Comparison of ENCODE assay signal across 9 mouse cellular contexts in the genomic region with DNA sequence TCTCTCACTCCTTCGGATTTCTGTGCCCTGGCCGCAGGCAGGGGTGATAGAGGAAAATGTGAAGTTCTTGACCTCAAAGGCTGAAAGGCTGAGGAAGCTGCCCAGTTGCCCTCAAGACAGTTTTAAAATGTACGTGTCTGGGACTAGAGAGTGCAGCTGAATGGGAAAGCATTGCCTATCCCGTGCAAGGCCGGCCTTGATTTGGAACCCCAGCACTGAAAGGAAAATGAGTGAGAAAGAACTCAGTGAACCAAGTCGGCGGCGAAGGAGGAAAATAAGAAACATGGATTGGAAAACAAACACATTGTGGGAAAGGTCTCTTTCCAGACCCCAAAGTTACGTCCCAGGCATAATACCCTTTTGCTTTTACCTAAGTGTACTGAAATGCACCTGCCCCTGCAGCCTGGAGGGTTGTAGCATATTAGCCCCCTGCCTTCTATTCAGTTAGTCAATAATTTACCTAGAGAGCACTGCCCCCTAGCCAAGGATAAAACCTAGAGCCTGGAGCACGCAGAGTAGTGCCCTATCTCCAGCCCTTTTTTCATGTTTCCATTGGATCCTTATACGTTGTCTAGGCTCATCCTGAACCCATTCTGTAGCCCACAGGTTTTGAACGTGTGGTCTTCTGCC. TPM values are rescaled to one million over a fixed set of nuclear protein-coding genes. Genes with fewer than 3 reads are reported as not detected.
DNase-seq lines count a peak whose midpoint lies in the region; ATAC-seq and TF ChIP-seq lines count a peak whose summit lies in the region.
"Had no signal": no experiment of that assay in that cellular context is flagged by ENCODE, and none has a peak within 500 bp of the region (broad histone marks: within the 10 kb centered on the region; RNA-seq: fewer than 3 reads in every experiment).

No protein-coding gene starts in this region.

- no peaks in the 10 kb centered on the region for H3K9me3 ChIP-seq in lung, embryonic 14.5 days (ENCODE audit: low read depth, low read length)
- H3K9me3 ChIP-seq in forebrain, postnatal 0 days (ENCODE audit: low read length) = no peaks in the 10 kb centered on the region
- no peaks in the 10 kb centered on the region for H3K9me3 ChIP-seq in limb, embryonic 10.5 days (replicated peaks)

- no peaks in the 10 kb centered on the region for H3K36me3 ChIP-seq in lung, embryonic 14.5 days (ENCODE audit: insufficient read depth)
- H3K36me3 ChIP-seq in forebrain, postnatal 0 days (ENCODE audit: insufficient read depth) = no peaks in the 10 kb centered on the region
- H3K36me3 ChIP-seq in limb, embryonic 10.5 days = no peaks in the 10 kb centered on the region
- H3K36me3 ChIP-seq in small intestine, adult 2 months (ENCODE audit: control insufficient read depth, insufficient read depth, low read length) = no peaks in the 10 kb centered on the region

- peaks cover 69% of the 10 kb centered on the region for H3K4me1 ChIP-seq in lung, embryonic 14.5 days (ENCODE audit: insufficient read depth)
- peaks cover 77% of the 10 kb centered on the region for H3K4me1 ChIP-seq in forebrain, postnatal 0 days (ENCODE audit: insufficient read depth)
- peaks cover 95% of the 10 kb centered on the region for H3K4me1 ChIP-seq in limb, embryonic 10.5 days
- H3K4me1 ChIP-seq in small intestine, adult 2 months (ENCODE audit: control insufficient read depth, insufficient read depth, insufficient read length, low read length) = peaks cover 42% of the 10 kb centered on the region

- no peak for DNase-seq in lung, embryonic 14.5 days
- no peak for DNase-seq in lung, postnatal 36 days
- no peak for DNase-seq in forebrain, postnatal 0 days
- no peak for DNase-seq in limb, embryonic 10.5 days (ENCODE audit: low spot score)
- DNase-seq in embryo, embryonic 9.5 days (ENCODE audit: extremely low spot score) = no peak
- no peak for DNase-seq in spleen, adult 18-20 months
- DNase-seq in frontal cortex, adult 2 months (ENCODE audit: extremely low spot score in 1 of 2, low spot score in 1 of 2) = no peak

- H3K4me3 ChIP-seq in lung, embryonic 14.5 days (ENCODE audit: low read depth, low read length) = no peak overlapping the region
- no peak overlapping the region for H3K4me3 ChIP-seq in forebrain, postnatal 0 days (ENCODE audit: low read depth, low read length)
- no peak overlapping the region for H3K4me3 ChIP-seq in limb, embryonic 10.5 days
- H3K4me3 ChIP-seq in small intestine, adult 2 months (ENCODE audit: low read depth, low read length) = no peak overlapping the region

- WGBS in lung, embryonic 14.5 days = 48% methylated on average over 12 of the region's 12 CpGs
- WGBS in forebrain, postnatal 0 days = 51% methylated on average over 12 of the region's 12 CpGs
- 62% methylated on average over 12 of the region's 12 CpGs for WGBS in limb, embryonic 10.5 days
- 32% methylated on average over 12 of the region's 12 CpGs for WGBS in small intestine, adult 2 months

- TF ChIP-seq CTCF in lung, embryonic 14.5 days (IDR thresholded peaks at IDR 0.05; ENCODE audit: low read depth) = peak; percentile 16; the same call in 1 of the 2 replicates
- TF ChIP-seq CTCF in forebrain, postnatal 0 days (IDR thresholded peaks at IDR 0.05; ENCODE audit: low read depth) = no peak
- TF ChIP-seq CTCF in small intestine, adult 2 months (IDR thresholded peaks at IDR 0.05; ENCODE audit: extremely low read depth, insufficient read length, insufficient replicate concordance, low read depth, low read length) = no peak

- H3K27me3 ChIP-seq in lung, embryonic 14.5 days (ENCODE audit: insufficient read depth, low read length) = no peaks in the 10 kb centered on the region
- H3K27me3 ChIP-seq in forebrain, postnatal 0 days (ENCODE audit: insufficient read depth, low read length) = no peaks in the 10 kb centered on the region
- H3K27me3 ChIP-seq in limb, embryonic 10.5 days (ENCODE audit: low read depth, poor library complexity, severe bottlenecking) = peaks cover 9% of the 10 kb centered on the region; the same call in 1 of the 2 replicates
- no peaks in the 10 kb centered on the region for H3K27me3 ChIP-seq in small intestine, adult 2 months (ENCODE audit: control insufficient read depth, insufficient read depth, low read length)
- H3K27me3 ChIP-seq: Patski had no signal

- H3K27ac ChIP-seq in lung, embryonic 14.5 days (ENCODE audit: low read depth) = peak overlapping the region; percentile 99
- peak overlapping the region; percentile 96 for H3K27ac ChIP-seq in forebrain, postnatal 0 days (ENCODE audit: low read depth, low read length)
- H3K27ac ChIP-seq in limb, embryonic 10.5 days = peak overlapping the region; percentile 92
- H3K27ac ChIP-seq in small intestine, adult 2 months (ENCODE audit: insufficient read depth, low read depth, low read length) = peak overlapping the region; percentile 100

- no peak for ATAC-seq in lung, embryonic 14.5 days (ENCODE audit: insufficient read depth)
- no peak for ATAC-seq in forebrain, postnatal 0 days
- ATAC-seq: Patski had no signal

- TF ChIP-seq POLR2A in small intestine, adult 2 months (IDR thresholded peaks at IDR 0.05; ENCODE audit: low read depth, low read length) = no peak

- no peak overlapping the region for H3K9ac ChIP-seq in lung, embryonic 14.5 days
- no peak overlapping the region for H3K9ac ChIP-seq in forebrain, postnatal 0 days

- H3K4me2 ChIP-seq in lung, embryonic 14.5 days = peak overlapping the region; percentile 71
- H3K4me2 ChIP-seq in forebrain, postnatal 0 days (ENCODE audit: low read depth) = no peak overlapping the region

RNA-seq across cellular contexts. Expression of a gene that starts 5.6 kb away (rescaled TPM):
- 44.6 and 44.8 TPM in 2 replicates for polyA plus RNA-seq in lung, embryonic 14.5 days (2014; fragmentation: Nextera tagmentation; extraction: Ambion mirVana)
- 134 and 161 TPM in 2 replicates for total RNA-seq in forebrain, postnatal 0 days (2014; rRNA removed)
- 86.3 and 95.7 TPM in 2 replicates for polyA plus RNA-seq in forebrain, postnatal 0 days (2015; fragmentation: Nextera tagmentation; extraction: Ambion mirVana)
- 11.9 and 22.6 TPM in 2 replicates for polyA plus RNA-seq in limb, embryonic 10.5 days (2016; fragmentation: Nextera tagmentation; extraction: Ambion mirVana)
- 17.5 and 30.5 TPM in 2 replicates for polyA plus RNA-seq in small intestine, adult 2 months (2012; rRNA removed)
- polyA plus RNA-seq in frontal cortex, adult 2 months (2012; rRNA removed) = 48.5 and 50.2 TPM in 2 replicates

RNA-seq across cellular contexts. Expression of a gene that starts 56.6 kb away (rescaled TPM):
- polyA plus RNA-seq in lung, embryonic 14.5 days (2014; fragmentation: Nextera tagmentation; extraction: Ambion mirVana) = 22.4 and 24.3 TPM in 2 replicates
- 53.1 and 62.9 TPM in 2 replicates for total RNA-seq in forebrain, postnatal 0 days (2014; rRNA removed)
- 28.4 and 38.1 TPM in 2 replicates for polyA plus RNA-seq in forebrain, postnatal 0 days (2015; fragmentation: Nextera tagmentation; extraction: Ambion mirVana)
- 31.8 and 37.7 TPM in 2 replicates for polyA plus RNA-seq in limb, embryonic 10.5 days (2016; fragmentation: Nextera tagmentation; extraction: Ambion mirVana)
- 7.9 and 16.3 TPM in 2 replicates for polyA plus RNA-seq in small intestine, adult 2 months (2012; rRNA removed)
- 76.1 and 78.2 TPM in 2 replicates for polyA plus RNA-seq in frontal cortex, adult 2 months (2012; rRNA removed)
